Mouse (Mus musculus) gastrocnemius, postnatal 4 days (tissue): Measurements from ENCODE around the gene Tubb3. TPM values are rescaled to one million over a fixed set of nuclear protein-coding genes. Genes with fewer than 3 reads are reported as not detected.

ENCODE experiments used
- DNase-seq, 2 experiments: peaks; one replicate each; pipeline ENCODE4 v3.0.0; 2021 to 2022; ENCODE audit warnings: low spot score in 2 of 2, mixed read lengths in 2 of 2
- long read RNA-seq, 2 experiments: library from polyadenylated mRNA; stranded (forward); transcript quantifications; one replicate each; pipeline ENCODE4 v2.0.0; 2021
- total RNA-seq, 2 experiments: library from RNA; stranded (reverse); gene quantifications; 2 replicates each; pipeline ENCODE4 v1.2.3; 2021

The Tubb3 gene
- total RNA-seq: under 1 TPM; 0.61 to 0.96 TPM
- long read RNA-seq, experiment 1, partial matches to known transcripts: 0 of 2 reads
- long read RNA-seq, experiment 1, other reads (novel, unspliced or antisense): 0 of 2 reads
- long read RNA-seq, experiment 2: 0 reads

DNA sequence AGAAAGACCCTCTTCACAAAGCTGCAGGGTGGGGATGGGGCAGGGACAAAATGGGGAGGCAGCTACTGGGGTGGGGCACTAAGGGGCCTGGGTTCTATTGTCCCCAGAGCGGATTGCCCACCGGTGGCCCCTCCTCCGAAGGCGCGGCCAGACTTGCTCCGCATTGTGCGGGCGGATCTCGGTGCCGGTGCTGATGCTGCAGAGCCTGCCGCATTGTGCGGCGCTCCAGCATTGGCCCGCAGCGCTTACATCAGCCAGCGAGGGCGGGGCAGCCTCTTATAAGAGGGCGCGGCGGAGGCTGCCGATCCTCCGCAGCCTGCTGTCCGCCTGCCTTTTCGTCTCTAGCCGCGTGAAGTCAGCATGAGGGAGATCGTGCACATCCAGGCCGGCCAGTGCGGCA is at the start of gene Tubb3:
Gene Tubb3, plus strand, starts transcription at position 179 of the 400 bp plus-strand sequence.
- no peak for DNase-seq

GRCm38 (mm10) chr8:123373403-123374238 is 37.6 kb upstream of the Tubb3 start, which contains the start of gene Tcf25:
Tcf25 (plus strand) TSS chr8:123373753.
- DNase-seq: peak; percentile 89 to 95

- DNase-seq: peak; percentile 94 to 97
Observed at GRCm38 (mm10) chr8:123374239-123374578, 37.0 kb upstream of the Tubb3 start.

DNA sequence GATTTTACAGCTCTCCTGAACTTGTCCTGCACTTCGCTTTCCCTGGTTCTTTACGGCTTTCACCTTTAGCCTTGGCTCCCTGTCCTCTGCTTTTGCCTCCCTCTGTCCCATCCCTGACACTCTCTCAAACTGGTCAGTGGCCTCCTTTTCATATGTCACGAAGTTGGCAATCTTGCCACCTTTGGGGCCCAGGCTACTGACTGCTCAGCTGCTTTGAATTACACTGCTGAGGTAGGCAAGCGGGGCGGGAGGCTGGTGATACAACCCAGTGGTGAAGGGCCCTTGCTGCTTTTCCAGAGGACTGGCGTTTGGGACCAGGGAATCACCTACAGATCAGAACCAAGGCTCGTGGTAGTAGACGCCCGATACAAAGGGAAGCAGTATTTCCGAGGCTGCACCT is 35.5 kb upstream of the Tubb3 start:
- no peak for DNase-seq

GRCm38 (mm10) chr8:123376106-123376505 is 35.1 kb upstream of the Tubb3 start:
- no peak for DNase-seq

DNA sequence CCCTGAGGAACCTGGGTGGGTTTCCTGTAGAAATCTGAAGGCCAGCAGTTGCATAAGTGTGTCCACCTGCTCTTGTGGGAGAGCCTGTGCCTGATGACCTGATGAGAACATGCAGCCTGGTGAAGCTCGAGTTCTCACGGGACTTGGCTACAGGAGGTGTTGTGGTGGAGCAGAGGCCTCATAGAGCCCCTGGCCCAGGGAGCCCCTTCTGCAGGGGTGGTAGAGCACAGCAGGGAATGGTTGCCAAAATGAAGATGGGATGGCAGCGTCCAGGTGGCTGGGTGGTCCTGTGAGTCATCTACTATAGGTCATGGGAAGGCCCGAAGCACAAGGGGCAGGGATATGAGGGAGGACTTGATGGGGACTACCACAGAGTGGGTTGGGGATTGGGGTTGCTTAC is 29.5 kb upstream of the Tubb3 start:
- DNase-seq: no peak

DNA sequence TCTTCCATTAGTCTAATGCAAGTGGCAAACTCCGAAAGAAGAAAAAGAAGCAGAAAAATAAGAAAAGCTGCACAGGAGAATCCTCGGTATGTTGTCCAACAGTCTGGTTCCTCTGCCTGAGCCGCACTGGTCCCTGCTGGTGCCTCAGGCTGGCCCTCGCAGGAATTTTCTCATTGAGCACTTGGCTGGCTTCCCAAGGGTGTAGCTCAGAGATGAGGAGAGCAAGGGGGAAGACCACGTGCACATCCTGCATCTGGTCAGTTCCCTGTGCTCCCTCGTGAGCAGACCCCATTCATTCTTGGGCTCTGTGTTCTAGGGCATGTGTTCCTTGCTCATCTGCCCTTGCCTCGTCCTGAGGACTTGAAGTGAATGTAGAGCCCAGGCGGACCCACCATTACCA is 28.7 kb upstream of the Tubb3 start:
- DNase-seq: no peak

DNA sequence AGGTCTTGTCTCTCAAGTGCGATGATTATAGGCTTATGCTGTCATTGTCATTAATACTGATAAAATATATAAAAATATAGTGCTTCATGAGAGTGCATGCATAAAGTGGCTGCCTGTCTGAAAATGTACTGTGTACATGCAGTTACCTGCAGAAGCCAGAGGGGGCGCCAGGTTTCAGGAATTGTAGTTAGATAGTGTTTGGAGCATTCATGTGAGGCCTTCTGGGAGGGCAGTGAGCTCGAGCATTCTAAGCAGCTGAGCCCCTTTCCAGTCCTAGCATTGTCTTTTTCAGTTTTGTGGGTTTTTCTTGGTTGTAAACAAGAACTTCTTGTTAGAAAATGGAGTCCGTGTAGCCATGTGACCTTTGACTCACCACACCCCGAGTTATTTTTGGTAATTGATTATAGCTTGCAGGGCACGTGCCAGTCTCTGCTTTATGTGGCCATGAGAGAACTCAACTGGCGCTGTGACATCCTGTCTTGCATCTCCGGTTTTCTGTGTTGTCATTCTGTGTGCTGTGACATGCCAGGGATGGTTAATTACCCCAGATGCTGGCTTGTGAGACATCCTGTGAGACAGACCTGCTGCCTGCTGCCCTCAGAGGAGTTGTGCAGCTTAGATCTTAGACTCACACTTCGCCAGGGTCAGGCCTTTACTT is 26.2 kb upstream of the Tubb3 start:
- DNase-seq: no peak

GRCm38 (mm10) chr8:123387041-123387440 is 24.2 kb upstream of the Tubb3 start:
- no peak for DNase-seq

- DNase-seq: no peak
Observed at GRCm38 (mm10) chr8:123387801-123388200, 23.4 kb upstream of the Tubb3 start.

DNA sequence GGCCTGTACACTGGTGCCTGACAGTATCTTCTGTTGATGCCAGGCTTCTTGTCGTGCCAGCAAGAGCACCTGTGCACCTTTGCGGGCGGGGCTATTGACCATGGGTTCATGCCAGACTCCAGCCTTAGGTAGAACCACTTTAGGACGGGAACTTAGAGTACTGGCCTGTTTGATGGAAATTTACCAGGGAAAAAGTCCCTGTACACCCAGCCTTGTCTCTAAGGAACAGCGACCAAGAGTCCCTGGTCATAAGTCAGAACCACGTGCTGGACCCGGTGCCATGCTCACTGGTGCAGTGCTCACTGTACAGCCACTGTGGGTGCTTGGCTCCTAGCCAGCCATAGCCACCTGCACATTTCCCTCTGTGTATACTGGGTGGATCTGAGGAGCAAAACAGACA is 22.2 kb upstream of the Tubb3 start:
- no peak for DNase-seq

DNA sequence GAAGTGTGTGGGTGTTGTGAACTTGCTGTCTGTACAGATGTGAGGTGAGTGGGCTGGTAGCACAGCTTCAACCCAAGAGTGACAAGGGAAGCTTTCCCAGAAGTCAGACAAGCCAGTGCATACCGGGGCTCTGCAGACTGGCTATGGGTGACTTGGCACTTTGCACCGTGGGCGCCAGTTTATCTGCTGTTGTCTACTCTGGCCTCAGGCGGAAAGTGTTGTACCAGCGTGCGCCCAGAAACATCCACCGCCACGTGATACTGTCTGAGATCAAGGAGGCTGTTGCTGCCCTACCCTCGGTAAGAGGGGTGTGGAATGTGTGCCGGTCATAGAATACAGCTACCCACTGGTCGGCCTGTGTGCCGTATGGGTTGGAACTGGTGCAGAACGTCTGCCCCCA is 12.9 kb upstream of the Tubb3 start:
- no peak for DNase-seq

GRCm38 (mm10) chr8:123401936-123402335 is 9.3 kb upstream of the Tubb3 start:
- no peak for DNase-seq

- DNase-seq: no peak
Observed at GRCm38 (mm10) chr8:123402730-123403326, 8.4 kb upstream of the Tubb3 start.

DNA sequence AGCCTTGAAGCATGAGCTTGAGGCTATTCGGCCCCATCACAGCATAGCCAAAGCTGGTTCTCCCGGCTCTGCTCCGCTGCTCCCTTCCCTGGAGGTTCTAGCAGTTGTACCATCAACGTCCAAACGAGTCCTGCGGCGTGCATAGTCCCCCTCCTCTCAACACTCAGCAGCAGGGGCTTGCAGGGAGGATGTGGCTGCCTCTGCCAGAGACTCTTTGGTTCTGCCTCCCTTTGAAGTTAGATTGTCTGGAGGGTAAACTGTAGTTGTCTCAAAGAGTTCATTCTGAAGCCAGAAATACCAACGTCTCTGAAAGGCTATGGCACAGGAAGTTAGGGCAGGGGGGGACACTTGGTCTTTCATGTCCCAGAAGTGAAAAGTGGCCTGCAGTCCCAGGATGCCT is 6.7 kb upstream of the Tubb3 start:
- DNase-seq: no peak

DNA sequence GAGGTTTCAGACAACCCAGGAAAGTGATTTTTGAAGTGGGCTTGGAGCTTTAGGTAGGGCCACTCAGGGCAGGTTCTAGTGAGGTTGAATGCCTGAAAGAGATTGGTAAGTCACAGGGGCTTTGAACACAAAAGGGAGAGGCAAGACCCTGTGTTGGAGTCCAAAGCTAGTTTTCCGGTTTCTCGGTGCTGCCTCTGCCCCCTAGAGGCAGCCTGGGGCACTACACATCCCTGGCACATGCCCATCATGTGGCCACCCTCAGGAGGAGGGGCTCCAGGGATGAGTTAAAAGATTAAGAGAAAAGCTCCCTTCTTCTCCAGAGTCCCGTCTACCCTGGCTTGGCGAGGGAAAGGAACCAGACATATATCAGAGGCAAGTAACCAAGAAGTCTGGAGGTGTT is 4.4 kb upstream of the Tubb3 start, which contains the start of gene Mc1r:
Gene Mc1r, plus strand, starts transcription at position 322 of the 400 bp plus-strand sequence.
- DNase-seq: peak in 1 of 2 experiments; percentile 51

- DNase-seq: no peak
Observed at GRCm38 (mm10) chr8:123407612-123408011, 3.6 kb upstream of the Tubb3 start.

DNA sequence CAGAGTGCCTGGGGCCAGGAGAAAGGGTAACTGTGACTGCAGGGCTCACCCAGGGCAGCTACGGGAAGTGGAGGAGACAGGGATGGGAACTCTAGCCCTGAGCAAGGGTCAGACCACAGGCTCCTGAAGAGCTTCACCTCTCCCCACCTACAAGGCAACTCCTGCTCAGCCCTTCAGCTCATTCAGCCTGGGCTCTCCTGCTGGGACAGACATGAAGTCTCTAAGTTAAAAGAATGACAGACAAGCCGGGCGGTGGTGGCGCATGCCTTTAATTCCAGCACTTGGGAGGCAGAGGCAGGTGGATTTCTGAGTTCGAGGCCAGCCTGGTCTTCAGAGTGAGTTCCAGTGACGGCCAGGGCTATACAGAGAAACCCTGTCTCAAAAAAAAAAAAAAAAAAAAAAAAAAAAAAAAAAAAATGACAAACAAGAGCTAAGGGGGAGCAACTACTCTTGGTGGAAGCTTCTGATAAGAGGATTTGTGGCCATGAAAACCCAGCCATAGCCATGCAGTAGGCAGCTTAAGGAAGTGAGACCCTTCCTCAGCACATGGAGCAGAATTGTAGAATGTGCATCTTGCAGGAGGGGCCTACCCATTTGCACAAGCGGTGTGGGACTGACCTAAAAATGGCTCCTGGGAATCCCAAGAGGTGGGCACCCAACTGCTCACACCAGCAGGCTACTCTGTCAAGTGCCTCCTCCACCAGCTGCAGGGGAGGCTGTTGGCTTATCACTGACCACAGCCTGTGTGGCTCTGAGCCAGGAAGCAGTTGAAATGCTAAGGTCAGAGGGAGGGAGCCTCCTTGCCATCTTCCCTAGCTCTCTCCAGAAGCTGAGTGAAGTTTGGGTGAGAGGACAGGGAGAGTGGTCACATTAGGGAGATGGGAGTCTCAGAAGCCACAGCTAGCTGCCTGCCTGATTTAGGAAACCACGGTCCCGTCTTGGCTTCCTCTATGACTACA is 2.4 kb upstream of the Tubb3 start:
- no peak for DNase-seq

DNA sequence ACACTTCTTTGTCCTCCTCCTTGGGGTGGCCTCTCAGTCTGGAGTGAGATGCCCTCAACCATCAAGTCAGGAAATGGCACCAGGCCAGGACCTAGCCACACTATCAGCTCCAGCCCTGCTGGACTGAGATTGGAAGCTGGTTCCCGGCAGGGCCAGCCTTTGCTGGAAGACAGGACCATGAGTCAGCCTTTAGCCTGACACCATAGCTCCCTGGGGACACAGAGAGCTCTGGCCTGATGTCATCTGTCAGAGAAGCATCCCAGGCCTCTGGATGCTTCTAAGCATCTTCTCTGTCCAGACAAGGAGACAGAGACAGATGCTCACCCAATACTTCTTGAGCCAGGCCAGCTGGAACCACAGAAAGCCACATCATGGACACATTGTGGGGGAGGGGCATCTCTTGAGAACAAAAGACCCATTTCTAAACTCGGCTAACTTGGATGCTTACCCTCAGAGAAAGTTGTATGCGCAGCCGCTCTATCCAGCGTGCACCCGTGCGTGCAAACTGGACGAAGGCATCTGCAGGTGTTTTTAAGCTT is 1.1 kb upstream of the Tubb3 start:
- DNase-seq: no peak

GRCm38 (mm10) chr8:123410788-123411187 is 436 bp upstream of the Tubb3 start:
- DNase-seq: no peak
